Mouse (Mus musculus): ENCODE measurements around the gene Rps18.
"Not testable (repeated sequence)": the region's sequence is repeated elsewhere in the genome, so short reads cannot be mapped to it uniquely, and the experiment has no call there.

The Rps18 gene

DNA sequence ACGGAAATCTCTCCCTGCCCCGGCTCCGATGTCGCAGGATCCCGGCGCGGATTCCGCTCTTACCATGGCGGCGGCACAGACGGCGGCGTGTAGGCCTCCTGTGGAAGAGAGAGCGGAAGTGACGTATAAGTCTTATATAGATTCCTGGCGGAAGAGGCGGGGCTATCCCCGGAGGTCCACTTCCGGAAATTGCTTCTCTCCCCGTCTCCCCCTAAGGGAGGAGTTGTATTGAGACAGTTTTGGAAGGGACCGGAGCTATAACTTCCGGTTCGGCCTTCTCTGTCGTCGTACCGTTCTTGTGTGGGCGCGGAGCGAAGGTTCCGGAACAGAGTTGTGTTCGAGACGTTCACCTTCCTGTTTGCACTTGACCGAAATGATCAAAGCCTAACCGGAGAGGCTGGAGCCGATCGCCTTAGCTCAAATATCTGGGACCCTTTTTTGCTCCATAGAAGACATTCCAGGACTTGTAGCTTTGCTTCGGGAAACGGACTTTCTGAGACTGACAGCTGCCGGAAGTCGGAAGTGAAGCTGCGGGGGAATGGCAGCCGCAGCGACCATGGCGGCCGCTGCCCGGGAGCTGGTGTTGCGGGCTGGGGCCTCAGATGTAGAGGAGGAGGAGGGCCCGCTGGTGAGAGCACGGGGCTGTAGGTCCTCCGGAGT, at the start of gene Rps18, which contains the start of gene Vps52:
TSS of gene Rps18 (minus strand) at position 447 of the 660 bp plus-strand sequence.
TSS of gene Vps52 (plus strand) at position 258 of the 660 bp plus-strand sequence.
- peak; percentile 95 for DNase-seq

DNA sequence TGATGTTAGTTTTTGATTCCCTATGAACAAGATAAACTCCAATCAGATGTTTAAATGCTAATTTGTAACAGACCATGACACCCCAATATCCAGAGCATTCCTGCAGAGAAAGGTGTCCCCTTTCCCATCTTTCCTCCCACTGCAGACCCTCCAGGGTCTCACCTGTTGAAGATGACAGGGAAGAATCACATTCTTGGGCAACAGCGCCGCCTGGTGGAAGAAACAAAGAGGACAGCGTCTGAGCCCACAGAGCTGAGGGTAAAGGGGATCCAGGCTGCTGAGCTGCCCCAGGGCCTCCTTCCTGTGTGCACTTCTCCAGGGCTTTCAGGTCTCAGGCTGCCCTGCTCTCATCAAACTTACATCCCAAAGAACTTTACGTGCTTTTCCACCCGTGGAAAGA, 47.6 kb upstream of the Rps18 start:
- peak; percentile 55 for DNase-seq

DNA sequence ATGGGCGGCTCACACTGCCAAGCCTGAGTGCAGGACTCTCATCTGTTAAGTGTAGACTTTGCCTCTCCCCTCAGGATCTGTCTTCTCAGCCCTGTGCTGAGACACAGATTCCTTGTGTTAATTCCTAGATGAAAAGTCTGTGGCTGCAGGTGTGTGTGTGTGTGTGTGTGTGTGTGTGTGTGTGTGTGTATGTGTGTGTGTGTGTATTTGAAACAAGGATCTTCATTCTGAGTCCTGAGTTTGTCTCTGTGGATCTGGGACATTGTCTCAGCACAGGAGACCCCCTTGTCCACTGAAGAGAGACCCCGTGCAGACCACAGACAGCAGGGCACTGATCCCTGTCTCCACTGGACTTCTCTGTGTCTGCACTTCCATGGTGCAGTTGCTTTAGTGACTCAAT, 45.0 kb upstream of the Rps18 start:
- DNase-seq, result not testable (repeated sequence)

DNA sequence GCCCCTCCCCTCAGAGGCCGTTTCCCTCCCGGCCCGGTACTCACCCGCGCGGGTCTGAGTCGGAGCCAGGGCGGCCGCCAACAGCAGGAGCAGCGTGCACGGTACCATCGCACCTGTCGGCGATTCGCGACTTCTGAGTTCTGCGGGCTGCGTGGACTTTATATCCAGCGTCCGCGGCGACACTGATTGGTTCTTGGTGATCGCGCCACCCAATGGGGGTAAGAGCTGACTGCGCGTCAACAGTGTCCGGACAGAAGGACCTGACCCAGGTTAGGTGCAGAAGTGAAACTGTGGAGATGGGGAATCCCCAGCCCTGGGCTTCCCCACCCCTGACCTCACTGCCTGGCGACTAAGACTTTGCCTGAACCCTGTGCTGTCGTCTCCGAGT, 44.3 kb upstream of the Rps18 start, which contains the start of gene H2-K1:
TSS of gene H2-K1 (minus strand) at position 198 of the 388 bp plus-strand sequence.
- peak; percentile 92 for DNase-seq

DNA sequence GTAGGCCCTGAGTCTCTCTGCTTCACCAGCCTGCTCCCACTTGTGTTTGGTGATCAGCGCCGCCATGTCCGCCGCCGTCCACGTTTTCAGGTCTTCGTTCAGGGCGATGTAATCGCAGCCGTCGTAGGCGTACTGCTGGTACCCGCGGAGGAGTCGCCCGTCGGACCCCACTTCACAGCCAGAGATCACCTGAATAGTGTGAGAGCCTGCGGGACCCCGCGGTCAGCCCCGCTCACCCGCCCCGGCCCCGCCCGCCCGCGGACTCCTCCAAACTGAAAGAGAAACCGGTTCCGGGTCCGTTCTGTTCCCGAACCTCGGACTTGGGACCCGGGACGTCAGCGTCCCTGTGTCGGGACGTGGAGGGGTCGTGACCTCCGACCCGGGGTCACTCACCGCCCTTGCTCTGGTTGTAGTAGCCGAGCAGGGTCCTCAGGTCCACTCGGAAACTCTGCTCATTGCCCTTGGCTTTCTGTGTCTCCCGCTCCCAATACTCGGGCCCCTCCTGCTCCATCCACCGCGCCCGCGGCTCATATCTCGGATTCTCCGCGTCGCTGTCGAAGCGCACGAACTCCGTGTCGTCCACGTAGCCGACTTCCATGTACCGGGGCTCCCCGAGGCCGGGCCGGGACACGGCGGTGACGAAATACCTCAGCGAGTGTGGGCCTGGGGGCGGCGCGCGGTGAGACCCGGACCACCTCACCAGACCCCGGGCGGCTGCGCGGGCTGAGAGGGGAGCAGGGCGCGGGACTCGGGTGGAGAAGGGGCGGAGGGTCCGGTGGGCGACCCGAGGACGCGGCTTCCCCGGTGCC, 43.7 kb upstream of the Rps18 start:
- peak; percentile 45 for DNase-seq

DNA sequence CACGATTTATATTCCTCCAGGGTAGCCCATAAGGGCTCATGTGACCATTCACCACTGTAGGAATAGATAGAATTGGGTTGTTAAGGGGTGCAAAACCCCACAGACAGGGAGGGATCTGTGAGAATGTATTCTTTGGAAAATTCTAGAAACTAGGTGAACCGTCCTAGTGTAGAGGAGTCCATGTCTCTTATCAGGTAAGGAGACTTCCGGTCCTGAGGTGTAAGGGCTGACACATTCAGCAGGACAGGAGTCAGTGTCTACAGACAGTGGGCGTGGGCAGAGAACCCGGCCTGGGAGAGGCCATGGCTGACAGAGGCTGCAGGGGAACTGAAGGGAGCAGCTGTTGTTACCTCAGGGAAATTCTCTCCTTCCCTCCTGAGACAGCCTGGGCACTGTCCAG, 42.9 kb upstream of the Rps18 start:
- not testable (repeated sequence) for DNase-seq

DNA sequence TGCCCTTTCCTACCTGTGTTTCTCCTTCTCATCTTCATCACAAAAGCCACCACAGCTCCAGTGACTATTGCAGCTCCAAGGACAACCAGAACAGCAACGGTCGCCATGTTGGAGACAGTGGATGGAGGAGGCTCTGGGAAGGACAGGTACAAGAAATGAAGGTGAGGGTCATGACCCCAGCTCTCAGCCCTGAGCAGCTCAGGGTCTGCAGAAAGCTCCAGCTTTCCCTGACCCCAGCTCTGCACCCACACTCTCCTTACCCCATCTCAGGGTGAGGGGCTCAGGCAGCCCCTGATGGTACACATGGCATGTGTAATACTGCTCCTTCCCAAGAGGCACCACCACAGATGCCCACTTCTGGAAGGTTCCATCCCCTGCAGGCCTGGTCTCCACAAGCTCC, 41.2 kb upstream of the Rps18 start:
- not testable (repeated sequence) for DNase-seq

DNA sequence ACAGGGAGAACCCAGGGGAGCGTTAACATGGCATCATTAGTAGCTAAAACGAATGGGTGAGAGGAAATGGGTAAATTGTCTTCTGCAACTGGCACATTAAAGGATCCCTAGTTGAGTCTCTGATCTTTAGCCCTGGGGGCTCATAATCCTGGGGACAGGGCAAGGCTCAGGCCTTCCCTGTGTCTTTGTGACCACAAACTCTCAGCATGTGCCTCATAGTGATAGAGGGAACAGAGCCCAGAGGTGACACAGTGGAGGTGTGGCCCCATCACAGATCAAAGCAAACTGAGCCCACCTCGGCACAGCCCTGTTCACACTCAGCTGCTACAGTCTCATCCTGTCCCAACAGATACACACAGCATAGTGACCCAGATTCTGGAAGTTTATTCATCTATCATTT, 39.9 kb upstream of the Rps18 start:
- DNase-seq, result no peak

DNA sequence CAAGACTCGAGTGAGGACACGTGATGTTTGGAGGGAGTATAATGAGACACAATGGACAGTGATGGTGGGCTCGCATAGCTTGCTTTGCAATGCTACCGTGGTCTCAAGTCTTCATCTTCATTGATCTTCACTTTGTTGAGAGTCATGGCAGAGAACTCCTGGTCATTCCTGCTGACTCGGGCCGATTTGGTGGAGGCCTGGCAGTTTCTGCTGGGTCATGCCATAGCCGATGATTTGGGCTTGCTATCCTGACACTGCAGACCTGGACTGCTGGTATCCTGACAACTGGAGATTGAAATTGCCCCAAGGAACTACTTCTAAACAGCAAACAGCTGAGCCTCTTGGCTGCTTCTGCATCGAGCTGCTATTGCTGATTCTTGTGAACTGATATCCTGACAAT, 39.2 kb upstream of the Rps18 start:
- no peak for DNase-seq

DNA sequence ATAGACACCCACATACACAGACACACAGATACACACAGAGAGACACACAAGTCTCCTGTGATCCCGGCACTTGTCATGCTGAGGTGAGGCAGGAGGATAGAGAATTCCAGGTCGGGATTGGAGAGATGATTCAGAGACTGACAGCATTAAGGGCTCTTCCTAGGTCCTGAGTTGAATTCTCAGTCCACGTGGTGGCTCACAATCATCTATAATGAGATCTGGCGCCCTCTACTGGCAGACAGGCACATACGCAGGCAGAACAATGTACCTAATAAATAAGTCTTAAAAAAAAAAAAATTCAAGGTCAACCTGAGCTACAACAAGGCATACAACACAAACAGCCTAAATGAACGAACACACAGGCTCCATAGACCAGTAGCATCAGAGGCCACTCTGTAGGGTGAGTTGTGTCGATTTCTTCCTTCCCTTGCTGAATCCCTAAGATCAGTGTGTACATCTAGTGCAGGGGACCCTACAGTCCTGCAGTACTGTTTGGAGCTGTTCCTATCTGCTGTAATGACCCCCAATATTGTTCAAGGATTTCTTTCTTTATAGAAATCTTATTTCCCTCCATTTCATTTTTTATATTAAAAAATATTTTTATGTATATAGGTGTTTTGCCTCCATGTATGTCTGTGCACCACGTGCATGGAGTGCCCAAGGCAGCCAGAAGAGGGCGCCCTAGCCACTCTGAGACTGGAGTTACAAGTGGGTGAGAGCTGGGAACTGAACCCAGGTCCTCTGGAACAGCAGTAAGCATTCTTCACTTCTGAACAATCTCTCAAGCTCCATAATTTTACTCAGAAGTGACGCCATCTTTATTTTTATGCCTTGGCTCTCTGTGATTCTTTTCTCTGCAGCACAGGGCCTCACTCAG, 36.2 kb upstream of the Rps18 start:
- peak; percentile 60 for DNase-seq

DNA sequence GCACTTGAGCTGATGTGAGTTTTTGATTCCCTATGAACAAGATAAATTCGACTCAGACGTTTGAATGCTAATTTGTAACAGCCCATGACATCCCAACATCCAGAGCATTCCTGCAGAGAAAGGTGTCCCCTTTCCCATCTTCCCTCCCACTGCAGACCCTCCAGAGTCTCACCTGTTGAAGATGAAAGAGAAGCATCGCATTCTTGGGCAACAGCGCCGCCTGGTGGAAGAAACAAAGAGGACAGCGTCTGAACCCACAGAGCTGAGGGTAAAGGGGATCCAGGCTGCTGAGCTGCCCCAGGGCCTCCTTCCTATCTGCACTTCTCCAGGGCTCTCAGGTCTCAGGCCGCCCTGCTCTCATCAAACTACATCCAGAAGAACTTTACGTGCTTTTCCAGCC, 26.3 kb upstream of the Rps18 start:
- peak; percentile 80 for DNase-seq

DNA sequence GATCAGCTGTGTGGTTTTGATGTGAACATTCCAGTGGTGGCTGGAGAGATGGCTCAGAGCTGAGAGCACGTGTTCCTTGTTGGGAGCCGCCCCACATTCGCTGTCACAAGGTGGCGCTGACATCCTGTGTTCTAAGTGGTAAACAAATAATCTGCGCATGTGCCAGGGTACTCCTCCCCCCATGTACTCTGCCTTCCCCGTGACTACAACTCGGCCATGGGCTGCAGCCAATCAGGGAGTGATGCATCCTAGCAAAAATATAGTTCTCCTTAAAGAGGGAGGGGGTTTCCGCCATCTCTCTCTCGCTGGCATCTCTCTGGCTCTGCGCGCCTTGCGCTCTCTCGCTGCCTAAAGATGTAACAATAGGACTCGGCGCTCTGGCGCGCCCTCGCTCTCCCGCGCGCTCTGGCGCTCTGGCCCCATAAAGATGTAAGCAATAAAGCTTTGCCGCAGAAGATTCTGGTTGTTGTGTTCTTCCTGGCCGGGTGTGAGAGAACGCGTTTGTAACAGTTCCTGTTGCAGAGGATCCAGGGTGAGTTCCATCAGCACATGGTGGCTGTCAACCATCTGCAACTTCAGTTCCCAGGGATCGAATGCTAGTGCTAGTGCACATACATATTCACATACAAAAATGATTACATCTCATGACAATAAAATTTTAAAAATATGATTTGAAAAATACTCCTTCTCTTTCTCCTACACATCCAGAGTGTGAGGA, 25.6 kb upstream of the Rps18 start:
- peak; percentile 89 for DNase-seq

DNA sequence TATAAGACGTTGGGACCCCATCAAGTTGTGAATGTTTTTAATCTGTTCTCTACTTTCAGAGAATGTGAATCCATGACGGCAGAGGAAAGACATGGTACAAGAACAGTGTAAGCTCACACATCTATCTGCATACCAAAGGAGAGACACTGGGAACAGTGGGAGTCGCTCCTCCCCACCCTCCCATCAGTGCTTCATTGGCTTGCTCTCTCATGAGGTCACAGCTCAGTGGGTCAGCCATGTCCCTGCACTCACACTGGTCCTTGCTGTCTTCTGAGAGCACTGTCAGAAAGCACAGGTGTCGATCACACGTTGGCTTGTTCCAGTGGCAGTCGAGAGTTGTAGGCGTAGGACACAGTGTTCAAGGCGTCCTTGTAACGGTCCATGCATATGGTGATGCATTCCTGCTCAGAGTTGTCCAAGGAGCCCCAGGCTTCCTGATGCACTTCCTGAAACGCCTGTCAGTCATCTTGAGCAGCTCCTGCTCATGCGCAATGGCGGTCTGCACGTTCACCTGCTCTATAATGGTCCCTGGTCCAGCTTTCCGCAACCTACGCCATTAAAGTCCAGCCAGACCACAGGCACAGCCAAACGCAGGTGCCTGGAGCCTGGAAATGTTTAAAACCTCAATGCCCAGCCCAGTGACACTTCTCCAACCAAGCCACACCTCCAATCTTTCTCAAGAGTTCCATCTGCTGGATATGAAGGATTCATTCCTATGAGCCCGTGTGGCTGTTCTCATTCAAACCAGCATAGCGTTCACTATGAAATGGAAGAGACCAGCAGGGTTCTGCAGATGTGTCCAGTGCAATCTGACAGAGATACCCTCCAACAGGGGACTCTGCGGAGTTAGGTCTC, 24.6 kb upstream of the Rps18 start:
- no peak for DNase-seq

DNA sequence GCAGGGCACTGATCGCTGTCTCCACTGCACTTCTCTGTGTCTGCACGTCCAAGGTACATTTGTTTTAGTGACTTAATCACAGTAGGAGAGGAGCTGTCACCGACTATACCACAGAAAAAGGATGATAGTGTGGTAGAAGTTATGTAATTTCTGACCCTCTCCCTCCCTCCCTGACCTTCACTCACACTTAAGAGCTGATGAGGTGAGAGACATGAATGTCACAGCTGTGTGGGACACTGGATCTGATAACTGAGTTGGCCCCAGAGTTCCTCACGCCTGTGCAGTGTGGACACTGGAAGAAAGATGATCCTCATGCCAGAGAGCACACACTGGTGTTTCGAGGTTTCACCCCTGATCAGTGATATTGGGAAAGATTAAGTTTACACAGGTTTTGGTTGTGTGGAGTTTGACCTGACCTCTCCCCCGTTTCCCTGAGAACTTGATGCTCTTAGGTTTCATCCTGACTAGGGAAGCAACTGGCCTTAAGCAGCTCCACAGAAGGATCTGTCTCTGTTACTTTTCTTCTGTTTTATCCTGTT, 23.8 kb upstream of the Rps18 start:
- no peak for DNase-seq

DNA sequence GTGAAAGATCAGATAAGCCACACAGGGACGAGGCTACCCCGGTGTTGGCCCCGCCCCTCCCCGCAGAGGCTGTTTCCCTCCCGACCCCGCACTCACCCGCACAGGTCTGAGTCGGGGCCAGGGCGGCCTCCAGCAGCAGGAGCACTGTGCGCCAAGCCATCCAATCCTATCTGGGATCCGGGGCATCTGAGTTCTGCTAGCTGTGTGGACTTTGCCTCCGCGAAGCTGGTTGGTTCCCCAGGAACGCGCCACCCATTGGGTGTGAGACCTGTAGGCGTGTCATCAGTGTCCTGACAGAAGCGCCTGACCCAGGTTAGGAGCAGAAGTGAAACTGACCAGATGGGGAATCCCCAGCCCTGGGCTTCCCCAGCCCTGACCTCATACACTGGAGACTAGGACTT, 22.8 kb upstream of the Rps18 start:
- peak; percentile 91 for DNase-seq

DNA sequence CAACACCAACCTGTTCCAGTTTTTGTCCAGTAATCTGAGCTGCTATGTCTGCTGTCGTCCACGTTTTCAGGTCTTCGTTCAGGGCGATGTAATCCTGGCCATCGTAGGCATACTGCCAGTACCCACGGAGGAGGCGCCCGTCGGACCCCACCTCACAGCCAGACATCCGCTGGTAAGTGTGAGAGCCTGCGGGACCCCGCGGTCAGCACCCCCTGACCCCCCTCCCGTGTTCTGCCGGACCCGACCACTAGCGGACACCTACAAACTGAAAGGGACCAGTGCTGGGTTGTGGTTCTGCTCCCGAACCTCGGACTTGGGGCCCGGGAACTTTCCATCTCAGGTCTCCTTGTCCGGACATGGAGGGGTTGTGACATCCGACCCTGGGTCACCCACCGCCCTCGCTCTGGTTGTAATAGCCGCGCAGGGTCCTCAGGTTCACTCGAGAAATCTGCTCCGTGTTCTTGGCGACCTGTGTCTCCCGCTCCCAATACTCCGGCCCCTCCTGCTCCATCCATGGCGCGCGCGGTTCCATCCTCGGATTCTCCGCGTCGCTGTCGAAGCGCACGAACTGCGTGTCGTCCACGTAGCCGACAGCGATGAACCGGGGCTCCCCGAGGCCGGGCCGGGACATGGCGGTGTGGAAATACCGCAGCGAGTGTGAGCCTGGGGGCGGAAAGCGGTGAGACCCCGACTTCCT, 22.2 kb upstream of the Rps18 start:
- no peak for DNase-seq

DNA sequence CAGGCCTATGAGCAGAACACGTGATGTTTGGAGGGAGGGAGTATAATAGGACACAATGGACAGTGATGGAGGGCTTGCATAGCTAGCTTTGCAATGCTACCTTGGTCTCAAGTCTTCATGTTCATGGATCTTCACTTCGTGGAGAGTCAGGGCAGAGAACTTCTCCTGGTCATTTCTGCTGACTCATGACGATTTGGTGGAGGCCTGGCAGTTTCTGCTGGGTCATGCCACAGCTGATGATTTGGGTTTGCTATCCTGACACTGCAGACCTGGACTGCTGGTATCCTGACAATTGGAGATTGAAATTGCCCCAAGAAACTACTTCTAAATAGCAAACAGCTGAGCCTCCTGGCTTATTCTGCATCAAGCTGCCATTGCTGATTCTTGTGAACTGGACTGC, 17.8 kb upstream of the Rps18 start:
- no peak for DNase-seq

DNA sequence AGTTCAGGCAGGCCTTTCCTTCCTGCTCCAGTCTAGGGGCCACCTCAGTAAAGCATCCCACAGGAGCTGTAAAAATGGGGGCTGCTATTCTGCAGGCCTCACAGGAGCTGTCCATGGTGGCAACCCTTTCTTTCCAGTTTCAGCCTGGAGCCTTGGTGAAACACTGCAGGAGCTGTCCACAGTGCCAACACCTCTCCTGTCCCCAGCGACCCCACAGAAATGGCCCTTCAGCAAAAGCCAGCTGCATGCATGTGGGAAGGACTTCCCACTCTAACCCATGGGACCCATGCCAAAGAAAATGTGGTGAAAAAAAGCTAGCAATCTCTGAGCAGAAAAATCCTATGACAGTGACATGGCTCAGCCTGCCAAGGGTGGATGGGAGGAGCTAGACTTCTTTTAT, 16.9 kb upstream of the Rps18 start:
- no peak for DNase-seq

DNA sequence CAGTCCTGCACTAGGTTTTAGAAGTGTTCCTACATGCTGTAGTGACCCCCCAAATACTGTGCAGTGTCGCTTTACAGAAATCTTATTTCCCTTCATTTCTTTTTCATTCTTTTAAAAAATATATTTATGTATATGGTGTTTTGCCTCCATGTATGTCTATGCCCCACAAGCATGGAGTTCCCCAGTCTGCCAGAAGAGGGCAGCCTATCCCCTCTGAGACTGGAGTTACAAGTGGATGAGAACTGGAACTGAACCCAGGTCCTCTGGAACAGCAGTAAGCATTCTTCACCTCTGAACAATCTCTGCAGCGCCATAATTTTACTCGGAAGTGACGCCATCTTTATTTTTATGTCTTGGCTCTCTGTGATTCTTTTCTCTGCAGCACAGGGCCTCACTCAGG, 13.6 kb upstream of the Rps18 start:
- no peak for DNase-seq

DNA sequence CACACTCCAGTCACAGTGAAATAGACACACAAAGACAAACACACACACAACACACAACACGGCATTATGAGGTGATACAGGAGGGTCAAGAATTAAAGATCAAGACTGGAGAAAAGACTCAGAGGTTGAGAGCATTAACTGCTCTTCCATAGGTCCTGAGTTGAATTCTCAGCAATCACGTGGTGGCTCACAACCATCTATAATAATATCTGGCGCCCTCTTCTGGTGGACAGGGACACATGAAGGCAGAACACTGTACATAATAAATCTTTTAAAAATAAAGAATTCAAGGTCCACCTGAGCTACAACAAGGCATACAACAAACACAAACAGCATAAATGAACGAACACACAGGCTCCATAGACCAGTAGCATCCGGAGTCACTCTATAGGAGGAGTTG, 13.1 kb upstream of the Rps18 start:
- no peak for DNase-seq

DNA sequence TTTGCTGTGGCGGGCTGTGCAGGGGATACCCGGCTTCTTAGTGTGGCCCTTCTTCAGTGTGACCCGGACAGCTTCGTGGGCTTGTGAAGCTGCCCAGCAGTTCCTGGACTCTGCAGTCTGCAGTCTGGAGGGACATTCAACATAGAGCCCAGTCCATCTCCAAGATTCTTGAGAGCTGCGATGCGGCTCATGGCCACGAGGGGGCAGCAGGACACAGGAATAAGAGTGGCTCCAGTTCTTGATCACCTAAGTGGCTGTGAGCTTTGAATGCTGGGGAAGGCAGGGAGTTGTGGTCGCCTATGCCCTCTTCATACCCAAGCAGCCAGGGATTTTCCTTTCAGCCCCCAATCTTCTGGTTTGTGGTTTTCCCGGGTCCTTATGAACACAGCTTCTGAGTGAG, 12.7 kb upstream of the Rps18 start:
- DNase-seq, result peak; percentile 90

Data from kidney, adult 18-20 months (tissue).